Mouse (Mus musculus): ENCODE measurements around the gene Mtg2. TPM values are rescaled to one million over a fixed set of nuclear protein-coding genes. Genes with fewer than 3 reads are reported as not detected.

Mtg2 gene
- total and polyA plus RNA-seq, 3 experiments: 23.5 to 24.7 (median 24.1) TPM

- H3K4me3 ChIP-seq (replicated peaks in 1 of 3; ENCODE audit: low read depth in 2 of 3, low read length in 2 of 3, poor library complexity in 1 of 3): no peak overlapping the region
- no peaks in the 10 kb centered on the region for H3K79me2 ChIP-seq (replicated peaks; ENCODE audit: control insufficient read depth, extremely low read depth, insufficient read depth, poor library complexity, severe bottlenecking)
- in situ Hi-C loops (cut with MboI; ENCODE audit: low pct_ligation_motif_present, low pct_unique_long_range_greater_than_20kb, low sequenced_read_pairs): no loop called here
- dilution Hi-C loops (cut with MboI; ENCODE audit: extremely low pct_ligation_motif_present, extremely low pct_unique_long_range_greater_than_20kb, low sequenced_read_pairs): loop anchor here (25.0 kb wide), 1 partner anchor 139 kb away; no protein-coding TSS in a partner anchor
- peaks cover 10 to 35% of the 10 kb centered on the region in 2 experiments; a peak in 3 of 4 replicates for H3K4me1 ChIP-seq (ENCODE audit: control insufficient read depth in 1 of 2, insufficient read depth in 2 of 2)
- peaks cover 15 to 50% of the 10 kb centered on the region in 2 experiments for H3K36me3 ChIP-seq (replicated peaks in 1 of 2; ENCODE audit: control insufficient read depth in 1 of 2, insufficient read depth in 1 of 2, low read length in 1 of 2)
- no peak overlapping the region for H3K4me2 ChIP-seq (ENCODE audit: insufficient read depth, low read depth, poor library complexity, severe bottlenecking)
- H3K9me3 ChIP-seq (replicated peaks; ENCODE audit: low read length): peaks cover 9% of the 10 kb centered on the region
- no peak overlapping the region for H3K9ac ChIP-seq (ENCODE audit: insufficient read depth, low read depth)
- H3K27me3 ChIP-seq (replicated peaks): no peaks in the 10 kb centered on the region
- H3K27ac ChIP-seq (ENCODE audit: insufficient read depth, low read depth): no peak overlapping the region
- DNase-seq (ENCODE audit: extremely low read depth): peak; percentile 75
- no peak for TF ChIP-seq POLR2A (IDR thresholded peaks at IDR 0.05; ENCODE audit: low read depth, low read length)
- no peak for TF ChIP-seq TBP (conservative IDR thresholded peaks at IDR 0.05; ENCODE audit: low read depth, low read length)
- TF ChIP-seq SMC3 (IDR thresholded peaks at IDR 0.05; ENCODE audit: low read depth, low read length): peak; percentile 91
- no peak for TF ChIP-seq MYC (IDR thresholded peaks at IDR 0.05; ENCODE audit: low read depth, low read length)
- TF ChIP-seq MXI1 (IDR thresholded peaks at IDR 0.05; ENCODE audit: low read depth, low read length): no peak
- no peak for TF ChIP-seq GABPA (IDR thresholded peaks at IDR 0.05; ENCODE audit: insufficient replicate concordance, low read depth, low read length)
- TF ChIP-seq RAD21 (IDR thresholded peaks at IDR 0.05; ENCODE audit: low read depth, low read length): peak; percentile 67
- peak; percentile 22 to 92; a peak in 2 of 4 replicates for TF ChIP-seq CTCF (conservative IDR thresholded peaks at IDR 0.05 in 1 of 2, IDR thresholded peaks at IDR 0.05 in 1 of 2; ENCODE audit: low read depth in 2 of 2, low read length in 2 of 2)
- TF ChIP-seq MEF2A (IDR thresholded peaks at IDR 0.05; ENCODE audit: borderline replicate concordance, low read depth, low read length): no peak
- TF ChIP-seq ELF1 (IDR thresholded peaks at IDR 0.05; ENCODE audit: low read depth, low read length): peak; percentile 53; the same call in 1 of the 2 replicates
Observed at GRCm38 (mm10) chr2:180050986-180051385, 19.4 kb upstream of the Mtg2 start.

GRCm38 (mm10) chr2:180051986-180052733 is 18.2 kb upstream of the Mtg2 start:
- no peak for TF ChIP-seq NELFE (IDR thresholded peaks at IDR 0.05; ENCODE audit: low read depth, low read length)
- no peak for TF ChIP-seq CHD2 (IDR thresholded peaks at IDR 0.05; ENCODE audit: low read length)
- TF ChIP-seq SMC3 (IDR thresholded peaks at IDR 0.05; ENCODE audit: low read depth, low read length): peak; percentile 61
- TF ChIP-seq ELF1 (IDR thresholded peaks at IDR 0.05; ENCODE audit: low read depth, low read length): 0 out of 2 replicates have a peak, but pooled peaks have one; percentile 14
- TF ChIP-seq MAZ (IDR thresholded peaks at IDR 0.05; ENCODE audit: low read depth, low read length): no peak
- TF ChIP-seq RAD21 (IDR thresholded peaks at IDR 0.05; ENCODE audit: low read depth, low read length): peak; percentile 61
- peak; percentile 58 to 80 for TF ChIP-seq CTCF (conservative IDR thresholded peaks at IDR 0.05 in 1 of 2, IDR thresholded peaks at IDR 0.05 in 1 of 2; ENCODE audit: low read depth in 2 of 2, low read length in 2 of 2)
- TF ChIP-seq MEF2A (IDR thresholded peaks at IDR 0.05; ENCODE audit: borderline replicate concordance, low read depth, low read length): no peak
- TF ChIP-seq GABPA (IDR thresholded peaks at IDR 0.05; ENCODE audit: insufficient replicate concordance, low read depth, low read length): no peak
- TF ChIP-seq MXI1 (IDR thresholded peaks at IDR 0.05; ENCODE audit: low read depth, low read length): no peak
- dilution Hi-C loops (cut with MboI; ENCODE audit: extremely low pct_ligation_motif_present, extremely low pct_unique_long_range_greater_than_20kb, low sequenced_read_pairs) (loop anchor here (25.0 kb wide), 1 partner anchor 140 kb away; no protein-coding TSS in a partner anchor), in situ Hi-C loops (cut with MboI; ENCODE audit: low pct_ligation_motif_present, low pct_unique_long_range_greater_than_20kb, low sequenced_read_pairs) (no loop called here)
- Histone ChIP-seq H3K27me3 (replicated peaks) (no peaks in the 10 kb centered on the region), H3K4me1 (ENCODE audit: control insufficient read depth in 1 of 2, insufficient read depth in 2 of 2) (peaks cover 10 to 35% of the 10 kb centered on the region in 2 experiments; a peak in 3 of 4 replicates), H3K79me2 (replicated peaks; ENCODE audit: control insufficient read depth, extremely low read depth, insufficient read depth, poor library complexity, severe bottlenecking) (no peaks in the 10 kb centered on the region), H3K9me3 (replicated peaks; ENCODE audit: low read length) (peaks cover 9% of the 10 kb centered on the region), H3K4me3 (replicated peaks in 1 of 3; ENCODE audit: low read depth in 2 of 3, low read length in 2 of 3, poor library complexity in 1 of 3) (no peak overlapping the region), H3K36me3 (replicated peaks in 1 of 2; ENCODE audit: control insufficient read depth in 1 of 2, insufficient read depth in 1 of 2, low read length in 1 of 2) (peaks cover 24 to 53% of the 10 kb centered on the region in 2 experiments), H3K9ac (ENCODE audit: insufficient read depth, low read depth) (no peak overlapping the region), H3K27ac (ENCODE audit: insufficient read depth, low read depth) (no peak overlapping the region), H3K4me2 (ENCODE audit: insufficient read depth, low read depth, poor library complexity, severe bottlenecking) (no peak overlapping the region)
- DNase-seq (ENCODE audit: extremely low read depth): peak; percentile 54
